Mouse (Mus musculus) lung, embryonic 16.5 days (tissue): ENCODE measurements around the gene Lama2. TPM values are rescaled to one million over a fixed set of nuclear protein-coding genes. Genes with fewer than 3 reads are reported as not detected.

Experiments
- ATAC-seq: fragments of 200-750 bp; cut with Nextera tagmentation; 2 replicates; pipeline ENCODE4 v1.8.0; 2017; ENCODE audit warnings: low read depth, mild to moderate bottlenecking, moderate library complexity
- H3K27ac ChIP-seq: fragments of 300-500 bp; sonication (generic); 2 replicates; pipeline ENCODE4 v1.5.1; 2014; ENCODE audit warnings: mild to moderate bottlenecking, control low read depth, low read length
- H3K27me3 ChIP-seq: fragments of 300-500 bp; sonication (generic); 2 replicates; pipeline ENCODE4 v1.6.1; 2014; ENCODE audit warnings: low read depth, low read length, mixed read lengths; ENCODE audit not compliant: control insufficient read depth, insufficient read depth
- H3K36me3 ChIP-seq: fragments of 300-500 bp; sonication (generic); 2 replicates; pipeline ENCODE4 v1.6.1; 2014; ENCODE audit warnings: low read length; ENCODE audit not compliant: control insufficient read depth, insufficient read depth
- H3K4me1 ChIP-seq: fragments of 300-500 bp; sonication (generic); replicated peaks from 2 replicates; pipeline ENCODE4 v1.6.1; 2014; ENCODE audit warnings: low read length, mixed read lengths; ENCODE audit not compliant: control insufficient read depth, insufficient read depth
- H3K4me2 ChIP-seq: fragments of 300-500 bp; sonication (generic); 2 replicates; pipeline ENCODE4 v1.6.1; 2014; ENCODE audit warnings: low read depth, low read length, control low read depth
- H3K4me3 ChIP-seq: fragments of 300-500 bp; sonication (generic); 2 replicates; pipeline ENCODE4 v1.5.1; 2014; ENCODE audit warnings: mild to moderate bottlenecking, low read length, control low read depth
- H3K9ac ChIP-seq: fragments of 300-500 bp; sonication (generic); 2 replicates; pipeline ENCODE4 v1.6.1; 2014; ENCODE audit warnings: low read length, control low read depth
- H3K9me3 ChIP-seq: fragments of 300-500 bp; sonication (generic); 2 replicates; pipeline ENCODE4 v1.6.1; 2016; ENCODE audit warnings: low read length; ENCODE audit not compliant: control insufficient read depth
- WGBS: fragments of 180-500 bp; shearing (Covaris S2); extraction: QIAGEN DNeasy Blood & Tissue Kit; methylation state at CpG from one replicate; pipeline ENCODE4 v1.1.7; 2014; 5-methylcytosine and 5-hydroxymethylcytosine counted together
- polyA plus RNA-seq: library from polyadenylated mRNA; unstranded; fragments of >200 nt; fragmentation: Nextera tagmentation; extraction: Ambion mirVana; gene quantifications from 2 replicates; pipeline ENCODE4 v1.2.1, GENCODE M21; 2015

Gene Lama2
- polyA plus RNA-seq, 1 experiment from 2014 or later: 13.6 TPM

DNA sequence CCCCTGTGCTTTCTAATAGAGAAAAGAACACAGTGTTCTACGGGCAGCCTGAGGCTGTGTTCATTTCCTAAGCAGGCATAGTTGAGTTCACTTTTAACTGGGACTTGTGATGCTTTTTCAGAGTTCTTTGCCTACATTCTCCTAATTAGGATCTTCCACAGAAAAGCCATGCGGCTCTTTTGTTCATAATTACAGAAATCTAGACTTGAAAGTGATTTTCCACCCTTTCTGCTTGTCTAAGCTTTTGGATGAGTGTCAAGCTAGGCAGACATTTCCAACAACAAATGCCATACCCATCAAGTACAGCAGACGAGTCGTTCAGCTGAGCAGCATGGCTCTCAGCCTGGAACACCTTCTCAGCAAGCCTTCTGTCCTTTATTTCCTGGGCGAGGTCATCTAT, 515.7 kb downstream of the Lama2 start:
- Histone ChIP-seq H3K9me3 (no peaks in the 10 kb centered on the region), H3K27ac (no peak overlapping the region), H3K36me3 (no peaks in the 10 kb centered on the region), H3K4me3 (no peak overlapping the region), H3K4me1 (no peaks in the 10 kb centered on the region), H3K9ac (no peak overlapping the region), H3K27me3 (no peaks in the 10 kb centered on the region), H3K4me2 (no peak overlapping the region)
- 67% methylated on average over 5 of the region's 5 CpGs for WGBS
- no peak for ATAC-seq

- ATAC-seq: no peak
- WGBS: 68% methylated on average over 3 of the region's 3 CpGs
- H3K4me2 ChIP-seq: no peak overlapping the region
- no peak overlapping the region for H3K4me3 ChIP-seq
- no peaks in the 10 kb centered on the region for H3K27me3 ChIP-seq
- no peak overlapping the region for H3K9ac ChIP-seq
- H3K27ac ChIP-seq: no peak overlapping the region
- H3K4me1 ChIP-seq: no peaks in the 10 kb centered on the region
- no peaks in the 10 kb centered on the region for H3K9me3 ChIP-seq
- no peaks in the 10 kb centered on the region for H3K36me3 ChIP-seq
These were observed 517.7 kb downstream of the Lama2 start for GRCm38 (mm10) chr10:27101800-27102353.

DNA sequence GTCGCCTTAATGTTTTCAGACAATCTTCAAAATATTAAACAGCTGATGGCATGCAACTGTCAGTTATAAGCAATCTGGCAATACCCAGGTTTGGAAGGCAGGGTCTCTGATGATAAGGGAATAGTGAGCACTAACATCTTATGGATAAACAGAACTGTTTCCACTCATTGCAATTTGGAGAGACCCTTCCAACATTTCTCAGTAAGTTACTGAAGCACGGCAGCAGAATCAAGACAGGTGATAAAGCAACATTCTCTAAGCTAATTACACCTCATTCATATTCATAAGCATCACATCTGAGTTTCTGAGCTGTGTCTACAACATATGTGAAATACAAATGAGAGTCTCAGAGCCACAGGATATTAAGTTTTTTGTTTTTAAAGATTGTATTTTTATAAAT, 542.4 kb downstream of the Lama2 start:
- H3K9ac ChIP-seq: no peak overlapping the region

GRCm38 (mm10) chr10:27068794-27069435, 550.6 kb downstream of the Lama2 start:
- Histone ChIP-seq H3K9me3 (no peaks in the 10 kb centered on the region), H3K4me3 (no peak overlapping the region), H3K27ac (no peak overlapping the region), H3K9ac (no peak overlapping the region), H3K4me2 (no peak overlapping the region), H3K27me3 (no peaks in the 10 kb centered on the region), H3K4me1 (no peaks in the 10 kb centered on the region), H3K36me3 (no peaks in the 10 kb centered on the region)
- WGBS: 76% methylated on average over 2 of the region's 2 CpGs
- ATAC-seq: no peak

More for the DNA sequence above, 542.4 kb downstream of the Lama2 start:
- H3K36me3 ChIP-seq: no peaks in the 10 kb centered on the region
- H3K27me3 ChIP-seq: no peaks in the 10 kb centered on the region
- no peaks in the 10 kb centered on the region for H3K4me1 ChIP-seq
- H3K9me3 ChIP-seq: no peaks in the 10 kb centered on the region
- no peak overlapping the region for H3K4me2 ChIP-seq
- H3K4me3 ChIP-seq: no peak overlapping the region
- 79% methylated on average over 2 of the region's 2 CpGs for WGBS
- no peak for ATAC-seq
- no peak overlapping the region for H3K27ac ChIP-seq

- Histone ChIP-seq H3K4me2 (no peak overlapping the region), H3K27ac (no peak overlapping the region), H3K27me3 (no peaks in the 10 kb centered on the region), H3K9me3 (no peaks in the 10 kb centered on the region), H3K4me3 (no peak overlapping the region), H3K4me1 (no peaks in the 10 kb centered on the region), H3K36me3 (no peaks in the 10 kb centered on the region), H3K9ac (no peak overlapping the region)
- peak; percentile 49; the same call in 1 of the 2 replicates for ATAC-seq
- WGBS: 33% methylated on average over 4 of the region's 4 CpGs
These were observed 555.9 kb downstream of the Lama2 start for GRCm38 (mm10) chr10:27063671-27064070.

DNA sequence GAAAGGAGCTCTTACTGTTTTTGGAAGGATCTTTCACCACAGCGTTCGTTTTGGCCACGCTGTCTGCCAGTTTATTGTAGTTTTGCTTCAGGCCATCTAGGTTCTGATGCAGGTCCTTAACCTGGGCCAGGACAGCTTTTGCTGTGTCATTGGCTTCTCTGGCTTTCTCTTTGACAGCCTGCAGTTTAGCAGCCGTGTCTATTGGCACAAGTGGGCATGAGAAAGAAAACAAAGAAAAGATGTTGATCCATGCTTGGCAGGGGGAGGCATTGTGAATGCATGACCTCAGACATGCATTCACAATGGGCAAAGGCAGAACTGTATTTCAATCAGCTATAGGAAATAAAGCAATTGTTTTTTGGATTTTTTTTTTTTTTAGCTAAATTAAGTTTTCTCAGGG, 565.1 kb downstream of the Lama2 start:
- H3K4me1 ChIP-seq: no peaks in the 10 kb centered on the region
- no peak overlapping the region for H3K4me3 ChIP-seq
- ATAC-seq: no peak
- H3K36me3 ChIP-seq: no peaks in the 10 kb centered on the region
- no peaks in the 10 kb centered on the region for H3K27me3 ChIP-seq
- no peak overlapping the region for H3K4me2 ChIP-seq
- WGBS: 66% methylated on average over 4 of the region's 4 CpGs
- no peak overlapping the region for H3K9ac ChIP-seq
- H3K9me3 ChIP-seq: no peaks in the 10 kb centered on the region
- H3K27ac ChIP-seq: no peak overlapping the region

- H3K9ac ChIP-seq: no peak overlapping the region
- 66% methylated on average over 2 of the region's 2 CpGs for WGBS
- no peak overlapping the region for H3K27ac ChIP-seq
- H3K9me3 ChIP-seq: no peaks in the 10 kb centered on the region
- no peak overlapping the region for H3K4me3 ChIP-seq
- H3K36me3 ChIP-seq: no peaks in the 10 kb centered on the region
- ATAC-seq: no peak
- no peaks in the 10 kb centered on the region for H3K4me1 ChIP-seq
- H3K4me2 ChIP-seq: no peak overlapping the region
- H3K27me3 ChIP-seq: no peaks in the 10 kb centered on the region
These were observed 572.4 kb downstream of the Lama2 start for GRCm38 (mm10) chr10:27047196-27047595.

DNA sequence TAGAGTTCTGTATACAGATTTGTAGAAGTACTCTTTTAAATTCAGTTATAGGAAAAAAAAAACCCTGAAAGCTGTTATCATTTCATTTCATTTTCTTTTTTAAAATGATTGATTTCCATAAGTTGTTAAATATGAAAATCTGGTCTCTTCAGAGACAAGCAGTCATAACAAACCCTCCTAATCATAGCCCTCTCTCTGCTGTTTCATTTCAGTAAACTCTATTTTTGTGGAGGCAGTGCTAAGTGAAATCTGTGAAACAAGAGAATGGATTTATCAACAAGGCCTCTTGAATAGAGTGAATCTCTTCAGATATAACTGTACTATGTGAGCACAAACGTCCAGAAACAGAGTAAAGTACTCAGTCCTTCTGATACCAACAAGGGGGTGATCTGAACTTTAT, 577.7 kb downstream of the Lama2 start:
- Histone ChIP-seq H3K36me3 (no peaks in the 10 kb centered on the region), H3K9ac (no peak overlapping the region), H3K9me3 (no peaks in the 10 kb centered on the region), H3K4me3 (no peak overlapping the region), H3K4me1 (no peaks in the 10 kb centered on the region), H3K27me3 (no peaks in the 10 kb centered on the region), H3K27ac (no peak overlapping the region), H3K4me2 (no peak overlapping the region)
- 22% methylated on average over 1 of the region's 1 CpGs for WGBS
- ATAC-seq: no peak

DNA sequence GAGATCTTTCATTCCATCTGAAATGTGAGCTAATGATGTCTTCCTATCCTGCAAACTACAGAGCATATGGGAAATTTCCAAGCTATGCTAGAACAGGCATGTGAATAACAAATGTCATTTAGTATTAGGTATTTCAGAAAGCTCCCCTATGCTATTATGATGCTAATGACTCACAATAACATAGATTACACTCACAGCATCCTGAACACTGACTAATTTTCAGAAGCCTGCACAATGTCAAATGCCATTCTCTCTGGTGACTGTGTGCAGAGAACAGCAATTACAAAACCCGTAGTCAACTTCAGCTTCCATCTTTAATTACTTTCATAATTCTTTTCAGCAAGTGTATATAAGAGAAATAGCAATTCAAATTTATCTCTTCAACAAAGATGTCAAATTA, 596.9 kb downstream of the Lama2 start:
- H3K36me3 ChIP-seq: no peaks in the 10 kb centered on the region
- no peak overlapping the region for H3K9ac ChIP-seq
- H3K9me3 ChIP-seq: no peaks in the 10 kb centered on the region
- no peak overlapping the region for H3K27ac ChIP-seq
- no peak for ATAC-seq
- no peaks in the 10 kb centered on the region for H3K27me3 ChIP-seq
- WGBS: 72% methylated on average over 1 of the region's 1 CpGs
- no peak overlapping the region for H3K4me2 ChIP-seq
- H3K4me1 ChIP-seq: no peaks in the 10 kb centered on the region
- H3K4me3 ChIP-seq: no peak overlapping the region
